Mouse (Mus musculus): Measurements from ENCODE around the gene Hist1h1c. TPM values are rescaled to one million over a fixed set of nuclear protein-coding genes. Genes with fewer than 3 reads are reported as not detected.
"Not testable (repeated sequence)": the region's sequence is repeated elsewhere in the genome, so short reads cannot be mapped to it uniquely, and the experiment has no call there.

Gene Hist1h1c
- polyA plus RNA-seq, 1 experiment from 2014 or later = 19.7 TPM

DNA sequence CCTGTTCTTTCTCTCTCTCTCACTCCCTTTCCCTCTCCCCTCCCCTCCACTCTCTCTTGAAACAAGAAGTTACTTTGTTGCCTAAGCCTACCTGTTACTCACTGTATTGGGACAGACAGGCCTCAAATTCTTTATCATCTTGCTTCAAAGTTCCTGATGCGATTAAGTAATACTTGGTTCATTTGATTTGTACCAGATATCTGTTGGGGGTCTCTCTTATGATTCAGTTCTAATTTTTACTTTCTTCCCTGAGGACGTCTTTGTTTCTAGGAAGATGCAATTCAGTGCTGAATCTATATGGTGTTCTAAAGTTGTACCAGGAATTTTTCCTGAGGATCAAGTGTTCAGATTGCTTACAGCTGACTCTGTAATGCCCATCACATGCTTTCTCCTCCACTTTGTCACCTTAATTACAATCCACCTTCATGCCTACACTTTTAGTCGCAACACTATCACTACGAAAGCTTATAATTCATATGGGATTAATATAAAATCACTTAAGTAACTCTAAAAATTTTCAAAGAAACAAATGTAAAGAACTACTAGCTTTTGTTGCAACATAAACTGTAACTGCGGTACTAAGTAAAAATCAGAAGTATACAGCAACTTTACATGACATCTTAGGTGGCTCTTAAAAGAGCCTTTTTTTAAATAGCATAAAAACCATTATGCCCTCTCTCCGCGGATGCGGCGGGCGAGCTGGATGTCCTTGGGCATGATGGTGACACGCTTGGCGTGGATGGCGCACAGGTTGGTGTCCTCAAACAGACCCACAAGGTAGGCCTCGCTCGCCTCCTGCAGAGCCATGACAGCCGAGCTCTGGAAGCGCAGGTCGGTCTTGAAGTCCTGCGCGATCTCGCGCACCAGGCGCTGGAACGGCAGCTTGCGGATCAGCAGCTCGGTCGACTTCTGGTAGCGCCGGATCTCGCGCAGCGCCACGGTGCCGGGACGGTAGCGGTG, 6.1 kb downstream of the Hist1h1c start:
- Histone ChIP-seq H3K27me3 (ENCODE audit: control insufficient read depth, insufficient read depth, low read length) (no peaks in the 10 kb centered on the region), H3K4me3 (ENCODE audit: low read depth, low read length) (peak overlapping the region; percentile 39), H3K36me3 (replicated peaks; ENCODE audit: control insufficient read depth, insufficient read depth, low read depth, low read length) (no peaks in the 10 kb centered on the region), H3K9ac (replicated peaks; ENCODE audit: low read length) (peak overlapping the region; percentile 68), H3K4me1 (ENCODE audit: control insufficient read depth, insufficient read depth, low read length) (no peaks in the 10 kb centered on the region), H3K27ac (replicated peaks; ENCODE audit: low read depth, low read length) (peak overlapping the region; percentile 99), H3K4me2 (ENCODE audit: low read depth, low read length) (peak overlapping the region; percentile 49), H3K9me3 (replicated peaks; ENCODE audit: control insufficient read depth, low read length) (no peaks in the 10 kb centered on the region)
- ATAC-seq (replicated peaks; ENCODE audit: insufficient number of reproducible peaks, low FRiP score, low TSS enrichment, low read depth) (no peak), DNase-seq (ENCODE audit: low spot score) (peak; percentile 64)
- WGBS = 1% methylated on average over 13 of the region's 36 CpGs

DNA sequence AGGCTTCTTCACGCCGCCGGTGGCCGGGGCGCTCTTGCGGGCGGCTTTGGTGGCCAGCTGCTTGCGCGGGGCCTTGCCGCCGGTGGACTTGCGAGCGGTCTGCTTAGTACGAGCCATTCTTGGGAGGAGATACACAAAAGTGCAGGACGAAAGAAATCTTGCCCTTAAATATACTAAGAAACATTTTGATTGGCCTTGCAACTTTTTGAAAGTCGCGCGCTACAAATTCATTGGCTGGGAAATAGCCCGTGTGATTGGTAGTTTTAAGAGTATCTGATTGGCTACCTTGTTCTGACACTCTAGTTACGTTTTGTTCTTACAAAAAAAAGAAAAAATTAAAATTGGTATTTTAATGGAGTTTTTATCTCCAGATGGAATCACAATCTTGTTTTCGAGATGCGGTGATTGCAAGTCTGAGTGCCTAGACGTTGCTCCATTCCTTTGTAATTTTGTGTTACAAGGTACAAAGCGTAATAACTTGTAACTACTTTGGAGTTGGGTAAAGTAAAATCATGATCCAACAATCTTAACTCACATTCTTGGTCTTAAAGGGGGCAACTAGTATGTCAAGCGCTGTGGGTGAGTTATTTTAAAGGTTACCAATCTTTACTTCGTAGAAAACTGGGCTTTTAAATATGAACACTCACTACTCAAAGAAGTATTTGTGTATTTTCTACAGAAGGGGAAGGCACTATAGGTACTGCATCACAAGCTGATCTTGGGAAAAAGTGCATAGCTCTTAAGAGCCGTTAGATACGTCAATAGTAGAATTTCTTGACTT, 7.0 kb downstream of the Hist1h1c start, which contains the start of gene Hist1h3c:
TSS of gene Hist1h3c (minus strand) at position 222 of the 781 bp plus-strand sequence.
- Histone ChIP-seq H3K4me2 (ENCODE audit: low read depth, low read length) (peak within 1 kb of the TSS; percentile 49), H3K9ac (replicated peaks; ENCODE audit: low read length) (peak within 1 kb of the TSS; percentile 74), H3K9me3 (replicated peaks; ENCODE audit: control insufficient read depth, low read length) (no peaks in the 10 kb centered on the region), H3K4me1 (ENCODE audit: control insufficient read depth, insufficient read depth, low read length) (no peaks in the 10 kb centered on the region), H3K27me3 (ENCODE audit: control insufficient read depth, insufficient read depth, low read length) (no peaks in the 10 kb centered on the region), H3K36me3 (replicated peaks; ENCODE audit: control insufficient read depth, insufficient read depth, low read depth, low read length) (no peaks in the 10 kb centered on the region), H3K27ac (replicated peaks; ENCODE audit: low read depth, low read length) (peak within 1 kb of the TSS; percentile 99), H3K4me3 (ENCODE audit: low read depth, low read length) (peak within 1 kb of the TSS; percentile 39)
- peak; percentile 50; the same call in 1 of the 2 replicates for ATAC-seq (replicated peaks; ENCODE audit: insufficient number of reproducible peaks, low FRiP score, low TSS enrichment, low read depth)
- WGBS = under 1% methylated on average over 23 of the region's 28 CpGs
- peak; percentile 94 for DNase-seq (ENCODE audit: low spot score)

DNA sequence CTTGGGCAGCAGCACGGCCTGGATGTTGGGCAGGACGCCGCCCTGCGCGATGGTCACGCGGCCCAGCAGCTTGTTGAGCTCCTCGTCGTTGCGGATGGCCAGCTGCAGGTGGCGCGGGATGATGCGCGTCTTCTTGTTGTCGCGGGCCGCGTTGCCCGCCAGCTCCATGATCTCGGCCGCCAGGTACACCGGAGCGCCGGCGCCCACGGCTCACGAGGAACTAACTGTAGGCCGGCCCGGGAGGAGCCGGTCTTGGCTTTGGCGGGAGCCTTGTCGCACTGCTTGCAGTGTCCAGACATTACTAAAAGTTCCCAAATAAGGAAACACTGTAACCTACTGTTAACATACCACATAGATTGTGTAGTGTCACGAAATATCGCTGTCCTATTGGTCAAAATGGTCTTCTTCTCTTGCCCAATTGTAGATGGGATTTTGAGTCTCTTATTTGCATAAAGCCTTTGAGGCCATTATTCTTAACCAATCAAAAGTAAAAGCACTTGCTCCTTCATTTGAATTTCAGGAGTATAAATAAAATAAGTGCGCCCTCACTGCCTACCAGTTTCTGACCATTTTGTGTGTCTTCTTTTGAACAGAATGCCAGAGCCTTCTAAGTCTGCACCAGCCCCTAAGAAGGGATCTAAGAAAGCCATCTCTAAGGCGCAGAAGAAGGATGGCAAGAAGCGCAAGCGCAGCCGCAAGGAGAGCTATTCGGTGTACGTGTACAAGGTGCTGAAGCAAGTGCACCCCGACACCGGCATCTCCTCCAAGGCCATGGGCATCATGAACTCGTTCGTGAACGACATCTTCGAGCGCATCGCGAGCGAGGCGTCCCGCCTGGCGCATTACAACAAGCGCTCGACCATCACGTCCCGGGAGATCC, 7.8 kb downstream of the Hist1h1c start, which contains the start of gene Hist1h2bb:
TSS of gene Hist1h2bb (plus strand) at position 534 of the 880 bp plus-strand sequence.
- peak within 1 kb of the TSS; percentile 99 for H3K27ac ChIP-seq (replicated peaks; ENCODE audit: low read depth, low read length)
- H3K4me2 ChIP-seq (ENCODE audit: low read depth, low read length) = peak within 1 kb of the TSS; percentile 49
- peak; percentile 91 for DNase-seq (ENCODE audit: low spot score)
- H3K4me3 ChIP-seq (ENCODE audit: low read depth, low read length) = peak within 1 kb of the TSS; percentile 39
- peak within 1 kb of the TSS; percentile 74 for H3K9ac ChIP-seq (replicated peaks; ENCODE audit: low read length)
- not testable (repeated sequence) for H3K4me1 ChIP-seq (ENCODE audit: control insufficient read depth, insufficient read depth, low read length); H3K36me3 ChIP-seq (replicated peaks; ENCODE audit: control insufficient read depth, insufficient read depth, low read depth, low read length); H3K9me3 ChIP-seq (replicated peaks; ENCODE audit: control insufficient read depth, low read length); H3K27me3 ChIP-seq (ENCODE audit: control insufficient read depth, insufficient read depth, low read length)
- peak; percentile 95 for ATAC-seq (replicated peaks; ENCODE audit: insufficient number of reproducible peaks, low FRiP score, low TSS enrichment, low read depth)
- WGBS = under 1% methylated on average over 33 of the region's 58 CpGs

GRCm38 (mm10) chr13:23747081-23747891, 8.7 kb downstream of the Hist1h1c start:
- Histone ChIP-seq H3K36me3 (replicated peaks; ENCODE audit: control insufficient read depth, insufficient read depth, low read depth, low read length) (no peaks in the 10 kb centered on the region), H3K9me3 (replicated peaks; ENCODE audit: control insufficient read depth, low read length) (no peaks in the 10 kb centered on the region), H3K27me3 (ENCODE audit: control insufficient read depth, insufficient read depth, low read length) (no peaks in the 10 kb centered on the region), H3K9ac (replicated peaks; ENCODE audit: low read length) (peak overlapping the region; percentile 54), H3K4me1 (ENCODE audit: control insufficient read depth, insufficient read depth, low read length) (no peaks in the 10 kb centered on the region), H3K4me3 (ENCODE audit: low read depth, low read length) (peak overlapping the region; percentile 25), H3K4me2 (ENCODE audit: low read depth, low read length) (peak overlapping the region; percentile 33), H3K27ac (replicated peaks; ENCODE audit: low read depth, low read length) (peak overlapping the region; percentile 99)
- ATAC-seq (replicated peaks; ENCODE audit: insufficient number of reproducible peaks, low FRiP score, low TSS enrichment, low read depth) (no peak), DNase-seq (ENCODE audit: low spot score) (peak; percentile 68)
- 5% methylated on average over 10 of the region's 13 CpGs for WGBS

DNA sequence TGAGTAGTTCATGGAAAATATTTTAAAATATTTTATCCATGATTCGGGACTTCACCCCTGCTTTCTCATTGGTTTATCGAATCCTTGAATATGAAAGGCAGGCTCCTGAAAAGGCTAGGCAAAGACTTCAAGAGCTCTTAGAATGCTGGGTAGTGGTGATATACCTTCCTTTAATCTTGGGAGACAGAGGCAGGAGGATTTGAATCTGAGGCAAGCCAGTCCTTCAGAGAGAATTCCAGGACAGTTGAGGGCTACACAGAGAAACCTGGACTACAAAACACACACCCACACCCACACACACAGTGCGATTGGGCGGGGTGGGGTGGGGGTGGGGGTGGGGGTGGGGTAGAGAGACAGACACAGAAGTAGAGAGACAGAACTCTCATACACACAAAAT, 9.3 kb downstream of the Hist1h1c start:
- no peak for ATAC-seq (replicated peaks; ENCODE audit: insufficient number of reproducible peaks, low FRiP score, low TSS enrichment, low read depth)
- DNase-seq (ENCODE audit: low spot score) = peak; percentile 68
- peak overlapping the region; percentile 99 for H3K27ac ChIP-seq (replicated peaks; ENCODE audit: low read depth, low read length)
- peak overlapping the region; percentile 29; the same call in 1 of the 2 replicates for H3K4me2 ChIP-seq (ENCODE audit: low read depth, low read length)
- H3K27me3 ChIP-seq (ENCODE audit: control insufficient read depth, insufficient read depth, low read length) = no peaks in the 10 kb centered on the region
- H3K4me3 ChIP-seq (ENCODE audit: low read depth, low read length) = no peak overlapping the region
- no peaks in the 10 kb centered on the region for H3K36me3 ChIP-seq (replicated peaks; ENCODE audit: control insufficient read depth, insufficient read depth, low read depth, low read length)
- peak overlapping the region; percentile 51 for H3K9ac ChIP-seq (replicated peaks; ENCODE audit: low read length)
- H3K9me3 ChIP-seq (replicated peaks; ENCODE audit: control insufficient read depth, low read length) = no peaks in the 10 kb centered on the region
- 13% methylated on average over 4 of the region's 4 CpGs for WGBS
- no peaks in the 10 kb centered on the region for H3K4me1 ChIP-seq (ENCODE audit: control insufficient read depth, insufficient read depth, low read length)

DNA sequence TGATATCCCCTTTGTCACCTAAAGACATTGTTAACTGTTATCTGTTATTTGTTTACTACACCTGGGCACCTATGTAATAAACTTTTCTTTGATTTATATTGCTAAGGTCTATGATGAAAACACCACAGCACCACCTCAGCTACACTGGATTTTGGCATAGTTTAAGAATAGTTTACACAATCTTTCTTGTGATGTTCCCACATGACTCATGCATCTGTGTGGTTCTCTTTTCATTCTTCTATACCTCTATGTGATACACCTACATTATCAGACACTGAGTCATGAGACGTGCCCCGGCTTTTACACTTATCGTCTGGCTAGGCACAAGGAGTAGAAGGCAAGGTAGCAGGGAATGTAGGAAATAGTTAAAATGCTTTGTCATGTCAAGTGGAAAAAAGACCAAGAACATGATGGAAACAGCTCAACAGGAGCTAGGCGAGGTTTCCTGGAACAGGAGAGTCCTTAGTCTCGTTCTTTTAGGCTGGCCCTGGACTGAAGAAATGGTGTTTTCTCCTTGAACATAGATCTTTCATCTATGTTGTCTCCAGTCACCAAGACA, 11.0 kb downstream of the Hist1h1c start:
- WGBS = 91% methylated on average over 5 of the region's 5 CpGs
- H3K9me3 ChIP-seq (replicated peaks; ENCODE audit: control insufficient read depth, low read length) = no peaks in the 10 kb centered on the region
- no peak overlapping the region for H3K4me3 ChIP-seq (ENCODE audit: low read depth, low read length)
- no peak overlapping the region for H3K9ac ChIP-seq (replicated peaks; ENCODE audit: low read length)
- no peaks in the 10 kb centered on the region for H3K27me3 ChIP-seq (ENCODE audit: control insufficient read depth, insufficient read depth, low read length)
- DNase-seq (ENCODE audit: low spot score) (no peak), ATAC-seq (replicated peaks; ENCODE audit: insufficient number of reproducible peaks, low FRiP score, low TSS enrichment, low read depth) (no peak)
- H3K36me3 ChIP-seq (replicated peaks; ENCODE audit: control insufficient read depth, insufficient read depth, low read depth, low read length) = no peaks in the 10 kb centered on the region
- H3K4me2 ChIP-seq (ENCODE audit: low read depth, low read length) = no peak overlapping the region
- peak overlapping the region; percentile 72; the same call in 1 of the 2 replicates for H3K27ac ChIP-seq (replicated peaks; ENCODE audit: low read depth, low read length)
- no peaks in the 10 kb centered on the region for H3K4me1 ChIP-seq (ENCODE audit: control insufficient read depth, insufficient read depth, low read length)

Measured in embryonic facial prominence, embryonic 11.5 days (tissue).